Comparison of ENCODE assay signal across 8 mouse cellular contexts in the genomic region with DNA sequence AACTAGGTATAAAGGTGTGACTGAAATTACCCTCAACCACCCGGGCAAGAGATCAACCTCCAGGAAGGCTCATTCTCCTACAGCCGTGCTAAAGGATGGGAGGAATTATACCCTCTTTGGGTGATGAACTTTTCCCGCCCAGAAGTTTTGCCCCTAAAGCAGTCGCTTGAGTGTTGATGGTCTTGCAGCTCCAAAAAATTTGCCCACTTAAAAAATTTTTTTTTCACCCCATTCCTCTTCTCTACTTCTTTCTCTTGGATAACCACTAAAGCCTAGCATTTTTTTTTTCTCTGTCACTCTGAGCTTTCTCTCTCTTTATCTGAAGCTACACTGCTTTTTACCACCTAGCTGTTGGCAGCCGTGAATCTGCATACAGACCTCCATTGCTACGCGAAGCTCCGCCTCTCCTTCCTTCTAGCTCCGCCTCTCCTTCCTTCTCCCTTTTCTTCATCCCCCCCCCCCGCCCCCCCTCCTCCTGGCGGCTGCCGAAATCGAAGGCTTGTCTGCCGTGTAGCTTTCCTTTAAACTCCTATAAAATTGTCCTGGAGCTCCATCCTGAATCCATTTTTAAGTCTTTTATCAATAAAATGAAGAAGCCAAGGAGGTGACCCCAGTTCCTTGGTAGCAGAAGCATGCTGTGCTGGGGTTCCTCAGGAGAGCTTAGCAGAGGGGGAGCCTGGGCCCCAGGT. TPM values are rescaled to one million over a fixed set of nuclear protein-coding genes. Genes with fewer than 3 reads are reported as not detected.
A peak's percentile ranks its signal among the peaks of the same experiment; 100 is the strongest.
DNase-seq lines count a peak whose midpoint lies in the region; ATAC-seq lines count a peak whose summit lies in the region.

No protein-coding gene starts in this region.

- H3K4me2 ChIP-seq in embryonic facial prominence, embryonic 14.5 days (ENCODE audit: low read depth, low read length) = peak overlapping the region; percentile 47
- peak overlapping the region; percentile 55 for H3K4me2 ChIP-seq in limb, embryonic 13.5 days (replicated peaks)

- DNase-seq in cerebellum, adult 9-10 months = peak; percentile 13
- no peak for DNase-seq in cerebellum, postnatal 36 days
- peak; percentile 81 for DNase-seq in CD4-positive, CD25-positive, alpha-beta regulatory T cell, adult 2 months (ENCODE audit: low read depth, low spot score)
- no peak for DNase-seq in embryonic facial prominence, embryonic 14.5 days (ENCODE audit: low spot score)
- DNase-seq in naive thymus-derived CD4-positive, alpha-beta T cell, adult 2 months (ENCODE audit: low read depth) = peak; percentile 78
- no peak for DNase-seq in frontal cortex, adult 2 months (ENCODE audit: extremely low spot score in 1 of 2, low spot score in 1 of 2)
- DNase-seq in urinary bladder, postnatal 25 days (ENCODE audit: low spot score) = no peak

- no peak overlapping the region for H3K27ac ChIP-seq in embryonic facial prominence, embryonic 14.5 days (replicated peaks; ENCODE audit: low read depth, low read length)
- no peak overlapping the region for H3K27ac ChIP-seq in limb, embryonic 13.5 days

- 0 out of 2 replicates have a peak, but pooled peaks cover 3% of the 10 kb centered on the region for H3K9me3 ChIP-seq in embryonic facial prominence, embryonic 14.5 days (ENCODE audit: control insufficient read depth, low read length)
- H3K9me3 ChIP-seq in limb, embryonic 13.5 days = peaks cover under 1% of the 10 kb centered on the region; the same call in 1 of the 2 replicates

- ATAC-seq in embryonic facial prominence, embryonic 14.5 days (ENCODE audit: low read depth) = no peak
- peak; percentile 36; the same call in 1 of the 2 replicates for ATAC-seq in limb, embryonic 13.5 days (ENCODE audit: low FRiP score, low read depth)

- H3K36me3 ChIP-seq in embryonic facial prominence, embryonic 14.5 days (ENCODE audit: control insufficient read depth, insufficient read depth, low read length) = no peaks in the 10 kb centered on the region
- no peaks in the 10 kb centered on the region for H3K36me3 ChIP-seq in limb, embryonic 13.5 days

- no peak overlapping the region for H3K9ac ChIP-seq in embryonic facial prominence, embryonic 14.5 days (ENCODE audit: low read depth, low read length)
- H3K9ac ChIP-seq in limb, embryonic 13.5 days = no peak overlapping the region

- no peaks in the 10 kb centered on the region for H3K27me3 ChIP-seq in embryonic facial prominence, embryonic 14.5 days (replicated peaks; ENCODE audit: control insufficient read depth, insufficient read depth, low read length)
- 0 out of 2 replicates have a peak, but pooled peaks cover 10% of the 10 kb centered on the region for H3K27me3 ChIP-seq in limb, embryonic 13.5 days

- peak overlapping the region; percentile 2; the same call in 1 of the 2 replicates for H3K4me3 ChIP-seq in embryonic facial prominence, embryonic 14.5 days (ENCODE audit: low read depth, low read length)
- peak overlapping the region; percentile 24 for H3K4me3 ChIP-seq in limb, embryonic 13.5 days

- H3K4me1 ChIP-seq in embryonic facial prominence, embryonic 14.5 days (ENCODE audit: control insufficient read depth, insufficient read depth, low read length) = peaks cover 16% of the 10 kb centered on the region
- H3K4me1 ChIP-seq in limb, embryonic 13.5 days = peaks cover 16% of the 10 kb centered on the region; the same call in 1 of the 2 replicates

- WGBS in embryonic facial prominence, embryonic 14.5 days = 25% methylated on average over 13 of the region's 14 CpGs
- 11% methylated on average over 14 of the region's 14 CpGs for WGBS in limb, embryonic 13.5 days

RNA-seq across cellular contexts. Expression of a gene that starts 12.3 kb away (rescaled TPM):
- polyA plus RNA-seq in embryonic facial prominence, embryonic 14.5 days (2014; fragmentation: Nextera tagmentation; extraction: Ambion mirVana) = 4.6 TPM in 2 replicates
- polyA plus RNA-seq in limb, embryonic 13.5 days (2015; fragmentation: Nextera tagmentation; extraction: Ambion mirVana) = 1.6 and 1.7 TPM in 2 replicates
- 0.70 and 0.80 TPM in 2 replicates for polyA plus RNA-seq in frontal cortex, adult 2 months (2012; rRNA removed)

Comparison
In these comparisons a context has a peak if more than half of its experiments do, and no peak if none do; other contexts are left out.
1. DNase-seq: peak in cerebellum, adult 9-10 months (single experiment), CD4-positive, CD25-positive, alpha-beta regulatory T cell, adult 2 months (single experiment) and naive thymus-derived CD4-positive, alpha-beta T cell, adult 2 months (single experiment); none in cerebellum, postnatal 36 days (0 of 2), embryonic facial prominence, embryonic 14.5 days (single experiment), frontal cortex, adult 2 months (0 of 2) and urinary bladder, postnatal 25 days (single experiment).